Mouse (Mus musculus) embryonic fibroblast, embryonic 13.5 days (primary cell): Measurements from ENCODE around the gene Fam98b.

ENCODE experiments used
- CTCF ChIP-seq: IDR thresholded peaks from 2 replicates; pipeline ENCODE4 v1.5.1; 2011; ENCODE audit warnings: mild to moderate bottlenecking, control low read depth, low read length, moderate library complexity, borderline replicate concordance; ENCODE audit not compliant: insufficient read depth
- POLR2A ChIP-seq: IDR thresholded peaks from 2 replicates; pipeline ENCODE4 v1.6.1; 2011; ENCODE audit warnings: low read depth, mild to moderate bottlenecking, control low read depth, low read length, moderate library complexity

DNA sequence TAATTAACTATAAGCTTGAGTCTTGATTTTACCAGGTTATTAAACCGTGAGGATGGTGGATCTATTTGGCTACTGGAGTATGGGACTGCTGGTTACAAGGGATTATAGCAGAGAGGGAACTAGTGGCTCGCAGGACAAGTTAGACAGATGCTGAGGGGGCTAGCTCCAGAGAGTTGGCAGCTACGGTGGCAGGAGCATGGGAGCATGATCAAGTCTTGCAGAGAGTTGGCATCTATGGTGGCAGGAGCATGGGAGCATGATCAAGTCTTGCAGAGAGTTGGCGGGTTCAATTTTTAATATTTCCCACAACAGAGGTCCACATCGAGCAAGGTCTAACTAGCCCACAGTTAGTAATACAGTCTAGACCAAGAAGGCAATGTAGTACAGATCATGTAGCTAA, 55.4 kb downstream of the Fam98b start:
- no peak for TF ChIP-seq CTCF
- no peak for TF ChIP-seq POLR2A
